Mouse (Mus musculus) left cerebral cortex, postnatal 36 days (tissue): ENCODE data around the gene Hyou1. TPM values are rescaled to one million over a fixed set of nuclear protein-coding genes. Genes with fewer than 3 reads are reported as not detected.
"Not testable (repeated sequence)": the region's sequence is repeated elsewhere in the genome, so short reads cannot be mapped to it uniquely, and the experiment has no call there.

Experiments
- DNase-seq, 2 experiments: peaks; one replicate each; pipeline ENCODE4 v3.0.0; 2021 to 2022; ENCODE audit warnings: low spot score in 2 of 2, mixed read lengths in 1 of 2
- intact Hi-C: fragments of 180-260 bp; cut with DNase I; formaldehyde crosslinking; loops from one replicate; pipeline ENCODE4 v1.15.1; 2025
- total RNA-seq, 2 experiments: library from RNA; stranded (reverse); gene quantifications; 2 replicates each; pipeline ENCODE4 v1.2.3; 2021

Gene Hyou1
- total RNA-seq, 2 experiments from 2014 or later = 113 to 146 TPM

GRCm38 (mm10) chr9:44347166-44347565 is 32.1 kb upstream of the Hyou1 start:
- intact Hi-C loops = no loop called here
- DNase-seq = no peak

GRCm38 (mm10) chr9:44347621-44348020 is 31.7 kb upstream of the Hyou1 start:
- DNase-seq = no peak
- intact Hi-C loops = no loop called here

- no peak for DNase-seq
- intact Hi-C loops = no loop called here
These were observed 30.7 kb upstream of the Hyou1 start for GRCm38 (mm10) chr9:44348546-44348945.

GRCm38 (mm10) chr9:44351396-44351795 is 27.9 kb upstream of the Hyou1 start:
- intact Hi-C loops = no loop called here
- no peak for DNase-seq

- intact Hi-C loops = no loop called here
- DNase-seq = no peak
These were observed 27.0 kb upstream of the Hyou1 start for GRCm38 (mm10) chr9:44352337-44352736.

GRCm38 (mm10) chr9:44353142-44353541 is 26.1 kb upstream of the Hyou1 start:
- no peak for DNase-seq
- intact Hi-C loops = no loop called here

- DNase-seq = no peak
- intact Hi-C loops = no loop called here
These were observed 22.1 kb upstream of the Hyou1 start for GRCm38 (mm10) chr9:44357207-44357606.

GRCm38 (mm10) chr9:44361190-44361917 is 17.9 kb upstream of the Hyou1 start, which contains the start of gene Vps11:
Gene Vps11, minus strand, starts transcription at chr9:44361670.
- DNase-seq = peak; percentile 91 to 94
- intact Hi-C loops = no loop called here

GRCm38 (mm10) chr9:44361931-44362330 is 17.4 kb upstream of the Hyou1 start:
- DNase-seq, intact Hi-C loops: not testable (repeated sequence)

GRCm38 (mm10) chr9:44364480-44364879 is 14.8 kb upstream of the Hyou1 start:
- intact Hi-C loops = no loop called here
- no peak for DNase-seq

- no peak for DNase-seq
- intact Hi-C loops = no loop called here
These were observed 5.9 kb upstream of the Hyou1 start for GRCm38 (mm10) chr9:44373386-44373785.

- intact Hi-C loops = no loop called here
- no peak for DNase-seq
These were observed 3.1 kb upstream of the Hyou1 start for GRCm38 (mm10) chr9:44376141-44376540.

GRCm38 (mm10) chr9:44377335-44377734 is 2.0 kb upstream of the Hyou1 start:
- DNase-seq, intact Hi-C loops: not testable (repeated sequence)

GRCm38 (mm10) chr9:44378153-44378730 is 1.0 kb upstream of the Hyou1 start:
- intact Hi-C loops = no loop called here
- DNase-seq = no peak

- intact Hi-C loops = no loop called here
These were observed 572 bp downstream of the Hyou1 start for GRCm38 (mm10) chr9:44379862-44380261.

GRCm38 (mm10) chr9:44384596-44384995 is 5.3 kb downstream of the Hyou1 start:
- intact Hi-C loops = no loop called here
- DNase-seq = no peak

More at GRCm38 (mm10) chr9:44379862-44380261, 572 bp downstream of the Hyou1 start:
- no peak for DNase-seq

- intact Hi-C loops = no loop called here
These were observed 7.9 kb downstream of the Hyou1 start for GRCm38 (mm10) chr9:44387221-44387620.

GRCm38 (mm10) chr9:44389273-44389672 is 10.0 kb downstream of the Hyou1 start:
- intact Hi-C loops = no loop called here
- DNase-seq = no peak

More at GRCm38 (mm10) chr9:44387221-44387620, 7.9 kb downstream of the Hyou1 start:
- DNase-seq = no peak

GRCm38 (mm10) chr9:44391466-44391865 is 12.2 kb downstream of the Hyou1 start:
- DNase-seq = peak; percentile 33 to 46
- intact Hi-C loops = loop anchor here (5.0 to 10.0 kb wide), 2 partner anchors 264 to 407 kb away; no protein-coding TSS in a partner anchor

GRCm38 (mm10) chr9:44396684-44397411 is 17.6 kb downstream of the Hyou1 start, which contains the start of gene Slc37a4:
Gene Slc37a4, plus strand, starts transcription at chr9:44396852.
- intact Hi-C loops = loop anchor here (10.0 kb wide), 1 partner anchor 412 kb away; no protein-coding TSS in a partner anchor
- DNase-seq = peak; percentile 92
